Comparison of ENCODE assay signal across 10 mouse cellular contexts in genomic region chr1:59603417-59603712, GRCm38 (mm10).
DNase-seq lines count a peak whose midpoint lies in the region; ATAC-seq and TF ChIP-seq lines count a peak whose summit lies in the region.
"Had no signal": no experiment of that assay in that cellular context is flagged by ENCODE, and none has a peak within 500 bp of the region (broad histone marks: within the 10 kb centered on the region; RNA-seq: fewer than 3 reads in every experiment).

No protein-coding gene starts in this region.

- H3K4me1 ChIP-seq in forebrain, postnatal 0 days (ENCODE audit: insufficient read depth) = peaks cover 11% of the 10 kb centered on the region; the same call in 1 of the 2 replicates
- H3K4me1 ChIP-seq in forebrain, embryonic 16.5 days (replicated peaks; ENCODE audit: control insufficient read depth, insufficient read depth, low read length) = peaks cover 12% of the 10 kb centered on the region
- H3K4me1 ChIP-seq: embryonic facial prominence, embryonic 15.5 days had no signal

- no peaks in the 10 kb centered on the region for H3K9me3 ChIP-seq in forebrain, postnatal 0 days (ENCODE audit: low read length)
- H3K9me3 ChIP-seq in forebrain, embryonic 16.5 days (ENCODE audit: control insufficient read depth, low read length) = no peaks in the 10 kb centered on the region
- H3K9me3 ChIP-seq: embryonic facial prominence, embryonic 13.5 days; embryonic facial prominence, embryonic 15.5 days; forebrain, embryonic 10.5 days; forebrain, embryonic 13.5 days had no signal

- no peak overlapping the region for H3K27ac ChIP-seq in forebrain, postnatal 0 days (ENCODE audit: low read depth, low read length)
- no peak overlapping the region for H3K27ac ChIP-seq in forebrain, embryonic 16.5 days (ENCODE audit: low read length)
- H3K27ac ChIP-seq in gastrocnemius, adult 2 months = peak overlapping the region; percentile 53; the same call in 1 of the 2 replicates
- H3K27ac ChIP-seq: embryonic facial prominence, embryonic 15.5 days; forebrain, embryonic 13.5 days had no signal

- no peaks in the 10 kb centered on the region for H3K36me3 ChIP-seq in forebrain, postnatal 0 days (ENCODE audit: insufficient read depth)
- no peaks in the 10 kb centered on the region for H3K36me3 ChIP-seq in forebrain, embryonic 16.5 days (ENCODE audit: control insufficient read depth, insufficient read depth)
- H3K36me3 ChIP-seq: embryonic facial prominence, embryonic 13.5 days; embryonic facial prominence, embryonic 15.5 days; forebrain, embryonic 10.5 days had no signal

- H3K4me2 ChIP-seq in forebrain, postnatal 0 days (ENCODE audit: low read depth) = no peak overlapping the region
- H3K4me2 ChIP-seq in forebrain, embryonic 16.5 days (ENCODE audit: low read length) = no peak overlapping the region

- H3K27me3 ChIP-seq in forebrain, postnatal 0 days (ENCODE audit: insufficient read depth, low read length) = no peaks in the 10 kb centered on the region
- no peaks in the 10 kb centered on the region for H3K27me3 ChIP-seq in forebrain, embryonic 16.5 days (replicated peaks; ENCODE audit: control insufficient read depth, insufficient read depth, low read length)
- H3K27me3 ChIP-seq: embryonic facial prominence, embryonic 13.5 days; embryonic facial prominence, embryonic 15.5 days; forebrain, embryonic 13.5 days had no signal

- no peak overlapping the region for H3K9ac ChIP-seq in forebrain, postnatal 0 days
- H3K9ac ChIP-seq in forebrain, embryonic 16.5 days (replicated peaks; ENCODE audit: low read depth, low read length) = no peak overlapping the region
- H3K9ac ChIP-seq: embryonic facial prominence, embryonic 13.5 days; embryonic facial prominence, embryonic 15.5 days; forebrain, embryonic 13.5 days had no signal

- peak; percentile 57 for ATAC-seq in forebrain, postnatal 0 days
- ATAC-seq in forebrain, embryonic 16.5 days = no peak

- WGBS in forebrain, postnatal 0 days = 75% methylated on average over 2 of the region's 2 CpGs
- WGBS in forebrain, embryonic 16.5 days = 82% methylated on average over 2 of the region's 2 CpGs

- intact Hi-C loops in gastrocnemius, adult 2 months (cut with DNase I) = no loop called here

- DNase-seq in forebrain, postnatal 0 days = no peak
- DNase-seq in gastrocnemius, adult 2 months = no peak
- no peak for DNase-seq in gastrocnemius, adult 8-10 months (ENCODE audit: low spot score in 2 of 2)
- DNase-seq: adrenal gland, postnatal 25 days had no signal

- no peak overlapping the region for H3K4me3 ChIP-seq in forebrain, postnatal 0 days (ENCODE audit: low read depth, low read length)
- no peak overlapping the region for H3K4me3 ChIP-seq in forebrain, embryonic 16.5 days (replicated peaks; ENCODE audit: low read length)
- no peak overlapping the region for H3K4me3 ChIP-seq in gastrocnemius, adult 2 months
- H3K4me3 ChIP-seq: embryonic facial prominence, embryonic 13.5 days; embryonic facial prominence, embryonic 15.5 days; erythroblast, embryonic 14.5 days; forebrain, embryonic 13.5 days had no signal

- TF ChIP-seq CTCF in forebrain, postnatal 0 days (IDR thresholded peaks at IDR 0.05; ENCODE audit: low read depth) = no peak
- TF ChIP-seq CTCF in gastrocnemius, adult 2 months (IDR thresholded peaks at IDR 0.05) = no peak
